Mouse (Mus musculus): Measurements from ENCODE around the gene Ddx23. TPM values are rescaled to one million over a fixed set of nuclear protein-coding genes. Genes with fewer than 3 reads are reported as not detected.

Ddx23 gene
- total and polyA plus RNA-seq, 3 experiments: 194 to 252 (median 213) TPM

DNA sequence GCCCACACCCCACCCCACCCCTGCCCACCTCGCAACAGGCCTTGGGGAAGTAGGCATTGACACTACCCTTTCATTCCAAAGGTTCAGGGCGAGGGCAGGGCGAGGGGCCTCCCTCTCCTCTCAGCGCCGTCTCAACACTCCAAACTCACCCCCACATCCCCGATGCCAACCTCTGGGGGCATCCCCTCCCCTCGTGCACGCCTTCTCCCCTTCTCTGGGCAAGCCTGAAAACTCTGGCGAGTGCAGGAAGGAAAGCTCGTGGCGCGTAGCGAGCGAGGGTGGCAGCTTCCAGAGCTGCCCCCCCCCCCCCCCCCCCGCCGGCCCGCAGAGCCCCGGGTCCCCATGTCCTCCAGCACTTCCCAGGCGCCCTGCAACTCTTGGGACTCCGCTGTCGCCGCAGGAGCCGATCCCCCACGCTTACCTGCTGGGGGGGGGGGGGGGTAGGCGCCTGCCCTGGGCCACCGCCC lies 53.9 kb downstream of the Ddx23 start (continued):
- TF ChIP-seq ZNF384 (IDR thresholded peaks at IDR 0.05; ENCODE audit: low read depth, low read length) (no peak), ELF1 (IDR thresholded peaks at IDR 0.05; ENCODE audit: low read depth, low read length) (no peak), MXI1 (IDR thresholded peaks at IDR 0.05; ENCODE audit: low read depth, low read length) (peak; percentile 60), HCFC1 (IDR thresholded peaks at IDR 0.05; ENCODE audit: low read depth, low read length) (peak; percentile 26; the same call in 1 of the 2 replicates), MEF2A (IDR thresholded peaks at IDR 0.05; ENCODE audit: extremely low read depth, insufficient replicate concordance, low read depth, low read length, poor library complexity, severe bottlenecking) (no peak), POLR2AphosphoS2 (IDR thresholded peaks at IDR 0.05; ENCODE audit: low read length) (no peak), ZMIZ1 (IDR thresholded peaks at IDR 0.05; ENCODE audit: low read depth, low read length) (no peak), TAL1 (IDR thresholded peaks at IDR 0.05; ENCODE audit: low read length) (no peak), ZC3H11A (IDR thresholded peaks at IDR 0.05; ENCODE audit: low read depth, low read length) (no peak), RCOR1 (IDR thresholded peaks at IDR 0.05; ENCODE audit: low read depth, low read length) (no peak), CTCF (IDR thresholded peaks at IDR 0.05 in 2 of 3, conservative IDR thresholded peaks at IDR 0.05 in 1 of 3; ENCODE audit: control insufficient read depth in 1 of 3, insufficient read depth in 1 of 3, low read depth in 2 of 3, low read length in 3 of 3, poor library complexity in 1 of 3, severe bottlenecking in 1 of 3) (no peak), MYB (IDR thresholded peaks at IDR 0.05; ENCODE audit: low read depth, low read length) (no peak), MYC (IDR thresholded peaks at IDR 0.05; ENCODE audit: low read depth, low read length) (no peak), MAFK (IDR thresholded peaks at IDR 0.05; ENCODE audit: borderline replicate concordance, low read depth, low read length) (no peak), POLR2A (IDR thresholded peaks at IDR 0.05; ENCODE audit: control insufficient read depth in 1 of 2, insufficient read depth in 1 of 2, low read depth in 1 of 2, low read length in 2 of 2, poor library complexity in 1 of 2) (peak in 1 of 2 experiments; percentile 44; a peak in 2 of 4 replicates), SIN3A (IDR thresholded peaks at IDR 0.05; ENCODE audit: low read length) (peak; percentile 17; the same call in 1 of the 2 replicates)

DNA sequence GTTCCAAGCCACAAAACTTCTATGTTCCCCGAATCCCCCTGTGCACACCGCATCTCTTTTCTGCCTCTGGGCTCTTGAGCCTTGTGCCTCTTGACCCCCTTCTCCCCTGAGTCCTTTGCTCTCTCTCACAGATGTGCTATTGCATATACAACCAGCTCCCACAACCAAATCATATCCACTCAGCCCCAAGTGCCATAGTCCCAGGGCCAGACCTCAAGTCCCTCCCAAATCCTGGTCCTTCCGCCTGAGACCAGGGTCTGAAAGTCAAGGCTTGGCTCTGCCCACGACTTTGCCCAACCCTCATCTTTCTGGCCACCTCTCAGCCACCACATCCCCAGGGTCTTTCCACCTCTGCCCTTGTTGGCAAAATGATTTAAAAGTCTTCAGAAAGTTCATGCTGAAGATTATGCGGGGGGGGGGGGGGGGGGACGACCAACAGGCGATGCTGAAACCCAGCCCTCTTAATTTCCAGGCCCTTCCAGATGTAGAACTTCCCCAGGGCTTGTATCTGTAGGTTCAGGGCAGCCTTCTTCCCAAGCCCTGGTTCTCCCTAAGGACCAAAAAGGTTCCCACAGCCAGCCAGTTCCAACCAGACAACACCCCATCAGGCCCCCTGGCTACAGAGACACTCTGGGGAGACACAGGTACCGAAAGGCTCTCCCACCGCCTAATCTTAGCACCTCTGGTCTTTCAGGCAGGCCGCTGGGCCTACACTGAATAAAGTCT lies 54.5 kb downstream of the Ddx23 start:
- H3K36me3 ChIP-seq (ENCODE audit: control insufficient read depth in 1 of 2, insufficient read depth in 2 of 2, low read length in 2 of 2): peaks cover 2 to 44% of the 10 kb centered on the region in 2 experiments; a peak in 3 of 4 replicates
- no peaks in the 10 kb centered on the region for H3K27me3 ChIP-seq (ENCODE audit: control insufficient read depth in 1 of 2, insufficient read depth in 2 of 2, low read length in 2 of 2)
- peaks cover 59% of the 10 kb centered on the region for H3K79me2 ChIP-seq (ENCODE audit: control insufficient read depth, insufficient read depth, low read length, poor library complexity)
- H3K9me3 ChIP-seq (replicated peaks; ENCODE audit: insufficient read depth, low read length): no peaks in the 10 kb centered on the region
- H3K9ac ChIP-seq (ENCODE audit: control insufficient read depth, low read depth, low read length, poor library complexity, severe bottlenecking): peak overlapping the region; percentile 85
- peak overlapping the region; percentile 91 for H3K27ac ChIP-seq (ENCODE audit: control insufficient read depth, low read depth, low read length)
- DNase-seq (ENCODE audit: low read depth, low spot score): no peak
- H3K4me3 ChIP-seq (ENCODE audit: control insufficient read depth in 1 of 2, insufficient read depth in 1 of 2, low read depth in 2 of 2, low read length in 2 of 2): peak overlapping the region; percentile 81 to 98
- TF ChIP-seq POLR2A (IDR thresholded peaks at IDR 0.05; ENCODE audit: control insufficient read depth in 1 of 2, insufficient read depth in 1 of 2, low read depth in 1 of 2, low read length in 2 of 2, poor library complexity in 1 of 2) (0 out of 4 replicates have a peak, but pooled peaks of 1 of the 2 experiments have one; percentile 43), CHD1 (IDR thresholded peaks at IDR 0.05; ENCODE audit: low read depth, low read length) (peak; percentile 92), MAZ (IDR thresholded peaks at IDR 0.05; ENCODE audit: low read depth, low read length) (0 out of 2 replicates have a peak, but pooled peaks have one; percentile 31), POLR2AphosphoS2 (IDR thresholded peaks at IDR 0.05; ENCODE audit: low read length) (no peak), BHLHE40 (IDR thresholded peaks at IDR 0.05; ENCODE audit: borderline replicate concordance, low read depth, low read length) (no peak), RAD21 (IDR thresholded peaks at IDR 0.05; ENCODE audit: low read depth, low read length) (no peak), MAX (IDR thresholded peaks at IDR 0.05; ENCODE audit: low read length) (peak; percentile 10; the same call in 1 of the 2 replicates), KAT2A (conservative IDR thresholded peaks at IDR 0.05; ENCODE audit: low read depth, low read length) (no peak), HCFC1 (IDR thresholded peaks at IDR 0.05; ENCODE audit: low read depth, low read length) (0 out of 2 replicates have a peak, but pooled peaks have one; percentile 20), ZMIZ1 (IDR thresholded peaks at IDR 0.05; ENCODE audit: low read depth, low read length) (peak; percentile 11; the same call in 1 of the 2 replicates)
- peaks cover 24 to 60% of the 10 kb centered on the region in 2 experiments for H3K4me1 ChIP-seq (ENCODE audit: control insufficient read depth in 1 of 2, insufficient read depth in 2 of 2, low read length in 2 of 2)

Data from MEL (cell line).